Mouse (Mus musculus): Measurements from ENCODE around the gene Trmt2a. TPM values are rescaled to one million over a fixed set of nuclear protein-coding genes. Genes with fewer than 3 reads are reported as not detected.

The Trmt2a gene
- 98.7 TPM for polyA plus RNA-seq (2017; shearing (Covaris generic))

GRCm38 (mm10) chr16:18248433-18249363 lies at the start of gene Trmt2a, which contains the start of gene Ranbp1:
Gene Trmt2a (plus strand): TSS chr16:18248679.
Gene Ranbp1 (minus strand): TSS chr16:18248732.

GRCm38 (mm10) chr16:18217579-18217978 lies 30.9 kb upstream of the Trmt2a start, which contains the start of gene Ccdc188:
Gene Ccdc188 (plus strand): TSS chr16:18217879.

GRCm38 (mm10) chr16:18234671-18235388 lies 13.6 kb upstream of the Trmt2a start, which contains the start of gene Zdhhc8:
Gene Zdhhc8 (minus strand): TSS chr16:18235136.

GRCm38 (mm10) chr16:18258221-18258620 lies 9.7 kb downstream of the Trmt2a start, which contains the start of gene Gm49776:
Gene Gm49776 (minus strand): TSS chr16:18258321.

GRCm38 (mm10) chr16:18289067-18289588 lies 40.6 kb downstream of the Trmt2a start, which contains the start of gene Dgcr8:
Gene Dgcr8 (minus strand): TSS chr16:18289246.

Other genes starting within 250 kb of the Trmt2a start
- gene Dgcr6, start 195.8 kb upstream of the Trmt2a start, polyA plus RNA-seq (2017; shearing (Covaris generic)): 34.4 TPM
- gene Prodh, start 158.5 kb upstream of the Trmt2a start, polyA plus RNA-seq (2017; shearing (Covaris generic)): 4.8 TPM
- not detected for gene Rtn4r, start 121.0 kb upstream of the Trmt2a start, polyA plus RNA-seq (2017; shearing (Covaris generic))
- gene Ccdc188, start 30.8 kb upstream of the Trmt2a start, polyA plus RNA-seq (2017; shearing (Covaris generic)): not detected
- gene Zdhhc8, start 13.5 kb upstream of the Trmt2a start, polyA plus RNA-seq (2017; shearing (Covaris generic)): 14.6 TPM
- 251 TPM for gene Ranbp1, start 53 bp downstream of the Trmt2a start, polyA plus RNA-seq (2017; shearing (Covaris generic))
- gene Gm49776, start 9.6 kb downstream of the Trmt2a start, polyA plus RNA-seq (2017; shearing (Covaris generic)): not detected
- gene Dgcr8, start 40.6 kb downstream of the Trmt2a start, polyA plus RNA-seq (2017; shearing (Covaris generic)): 30.2 TPM
- 56.4 TPM for gene Tango2, start 99.4 kb downstream of the Trmt2a start, polyA plus RNA-seq (2017; shearing (Covaris generic))
- gene Arvcf, start 99.5 kb downstream of the Trmt2a start, polyA plus RNA-seq (2017; shearing (Covaris generic)): 2.8 TPM
- 37.7 TPM for gene Txnrd2, start 177.7 kb downstream of the Trmt2a start, polyA plus RNA-seq (2017; shearing (Covaris generic))
- gene Comt, start 178.2 kb downstream of the Trmt2a start, polyA plus RNA-seq (2017; shearing (Covaris generic)): 58.4 TPM